Mouse (Mus musculus): ENCODE results near the gene Aoc2.

GRCm38 (mm10) chr11:101353436-101353835 lies 28.6 kb downstream of the Aoc2 start:
- TF ChIP-seq POLR2A (IDR thresholded peaks at IDR 0.05; ENCODE audit: borderline replicate concordance, extremely low read depth, low read depth, low read length): no peak
- no peak for TF ChIP-seq CTCF (IDR thresholded peaks at IDR 0.05; ENCODE audit: insufficient read depth, low read length)
